Mouse (Mus musculus) heart, adult 18-20 months (tissue): ENCODE data around the gene Olfr1431. TPM values are rescaled to one million over a fixed set of nuclear protein-coding genes. Genes with fewer than 3 reads are reported as not detected.
"Not testable (repeated sequence)": the region's sequence is repeated elsewhere in the genome, so short reads cannot be mapped to it uniquely, and the experiment has no call there.

Experiments used
- DNase-seq, 2 experiments: peaks; one replicate each; pipeline ENCODE4 v3.0.0; 2021 to 2022; ENCODE audit warnings: mixed read lengths in 1 of 2
- long read RNA-seq, 2 experiments: library from polyadenylated mRNA; stranded (forward); transcript quantifications; one replicate each; pipeline ENCODE4 v2.0.0; 2021
- total RNA-seq, 2 experiments: library from RNA; stranded (reverse); gene quantifications; 2 replicates each; pipeline ENCODE4 v1.2.3; 2021

Gene Olfr1431
- total RNA-seq: not detected
- long read RNA-seq, experiment 1: 0 reads
- long read RNA-seq, experiment 2: 0 reads

DNA sequence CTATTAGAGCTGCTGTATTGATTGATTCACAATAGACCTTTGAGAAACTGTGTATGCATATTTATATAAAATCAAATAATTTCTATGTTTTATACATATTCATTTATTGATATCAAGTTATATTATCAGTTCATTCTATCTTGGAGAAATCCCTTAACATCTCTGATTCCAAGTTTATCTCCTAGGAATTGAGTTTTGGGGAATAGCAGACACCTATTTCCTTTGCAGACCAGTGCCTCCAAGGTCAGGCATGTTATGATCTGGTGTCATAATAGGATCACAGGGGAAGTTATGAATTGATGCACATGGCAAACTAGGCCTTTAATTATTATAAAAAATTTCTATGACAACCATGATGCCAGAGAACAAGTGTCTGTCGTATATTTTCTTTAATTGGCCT lies at the start of gene Olfr1431:
TSS of gene Olfr1431 (plus strand) at position 301 of the 400 bp plus-strand sequence.
- DNase-seq: no peak

DNA sequence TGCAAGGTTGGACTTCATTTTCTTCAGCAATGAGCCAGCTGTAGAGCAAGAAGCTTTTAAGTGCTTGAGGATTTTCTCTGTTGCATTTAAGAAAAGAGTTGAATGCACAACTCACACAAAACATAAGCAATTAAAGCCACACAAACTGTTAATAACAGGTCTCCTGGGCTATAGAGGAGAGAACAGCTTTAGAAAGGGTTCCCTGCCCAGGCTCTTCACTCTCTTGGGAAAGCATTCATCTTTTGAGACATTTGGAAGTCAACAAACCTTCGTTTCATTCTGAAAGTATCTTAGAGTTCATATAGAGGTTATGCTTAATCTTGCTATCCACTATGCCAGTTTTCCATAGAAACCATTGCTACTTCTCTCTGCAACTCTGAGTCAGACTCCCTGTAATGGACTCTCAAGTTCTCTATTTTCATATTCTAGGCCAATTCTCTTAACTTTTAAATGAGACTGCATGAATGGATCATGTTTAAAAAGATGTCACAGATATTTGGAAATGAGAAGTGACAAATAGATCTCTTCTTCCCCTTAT lies 30.3 kb upstream of the Olfr1431 start, which contains the start of gene Olfr1555-ps1:
TSS of gene Olfr1555-ps1 (minus strand) at position 51 of the 538 bp plus-strand sequence.
- not testable (repeated sequence) for DNase-seq

DNA sequence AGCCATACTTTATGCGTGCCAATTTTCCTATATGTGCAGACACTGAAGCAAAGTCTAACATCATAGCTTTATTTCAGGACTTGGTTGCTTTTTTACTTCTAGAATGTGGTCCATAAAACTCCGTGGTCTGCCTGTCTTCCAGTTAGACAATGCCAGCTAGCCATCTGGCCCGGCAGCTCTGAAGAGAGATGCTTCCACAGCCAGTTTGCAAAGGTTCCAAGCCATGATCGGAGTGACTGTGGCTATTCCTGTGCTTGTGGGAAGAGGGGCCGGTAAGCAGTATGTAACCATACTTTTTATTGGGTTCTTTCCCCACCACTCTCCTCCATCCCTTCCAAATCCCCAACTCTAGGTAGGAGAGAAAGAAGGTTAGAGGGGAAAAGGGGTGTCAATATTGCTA lies 25.0 kb upstream of the Olfr1431 start:
- not testable (repeated sequence) for DNase-seq

DNA sequence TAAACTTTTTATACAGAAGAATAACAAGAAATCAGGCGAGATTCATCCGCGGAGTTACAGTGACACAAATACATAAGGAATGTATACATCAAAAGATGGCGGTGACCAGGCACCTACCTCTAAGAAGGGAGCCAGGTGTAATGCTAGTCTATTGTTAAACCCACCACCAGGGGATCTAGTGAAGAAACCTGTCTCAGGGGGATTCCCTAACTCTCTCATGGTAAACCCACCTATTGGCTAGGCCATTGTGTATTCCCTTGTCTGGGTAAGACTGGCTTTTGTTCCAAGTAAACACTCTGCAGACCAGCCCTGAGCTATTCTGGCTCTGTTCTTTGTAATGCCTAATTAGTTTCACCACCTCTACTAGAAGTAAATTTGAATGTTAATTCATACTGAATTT lies 1.4 kb upstream of the Olfr1431 start:
- not testable (repeated sequence) for DNase-seq

DNA sequence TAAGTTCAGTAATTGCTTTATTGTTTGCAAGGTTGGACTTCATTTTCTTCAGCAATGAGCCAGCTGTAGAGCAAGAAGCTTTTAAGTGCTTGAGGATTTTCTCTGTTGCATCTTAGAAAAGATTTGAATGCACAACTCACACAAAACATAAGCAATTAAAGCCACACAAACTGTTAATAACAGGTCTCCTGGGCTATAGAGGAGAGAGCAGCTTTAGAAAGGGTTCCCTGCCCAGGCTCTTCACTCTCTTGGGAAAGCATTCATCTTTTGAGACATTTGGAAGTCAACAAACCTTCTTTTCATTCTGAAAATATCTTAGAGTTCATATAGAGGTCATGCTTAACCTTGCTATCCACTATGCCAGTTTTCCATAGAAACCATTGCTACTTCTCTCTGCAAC lies 32.1 kb downstream of the Olfr1431 start, which contains the start of gene Olfr1432:
TSS of gene Olfr1432 (minus strand) at position 101 of the 400 bp plus-strand sequence.
- DNase-seq: not testable (repeated sequence)

DNA sequence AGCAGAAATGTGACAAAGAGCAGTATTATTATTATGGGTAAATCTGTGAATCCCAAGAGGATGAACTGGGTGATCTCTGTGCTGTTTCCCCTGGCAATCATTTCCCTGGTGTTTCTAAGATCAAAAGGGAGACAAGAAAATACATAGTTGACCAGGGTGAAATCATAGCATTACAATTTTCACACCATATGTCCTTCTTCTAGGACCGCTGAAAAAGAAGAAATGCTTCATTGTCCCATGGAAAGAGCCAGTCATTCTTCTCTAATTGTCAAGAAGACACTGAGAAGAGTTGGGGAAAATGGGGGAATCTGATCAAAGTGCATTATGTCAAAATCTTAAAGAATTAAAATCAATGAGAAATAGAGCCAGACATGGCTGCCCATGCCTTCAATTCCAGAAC lies 41.1 kb downstream of the Olfr1431 start, which contains the start of gene Olfr262:
TSS of gene Olfr262 (minus strand) at position 101 of the 400 bp plus-strand sequence.
- no peak for DNase-seq

DNA sequence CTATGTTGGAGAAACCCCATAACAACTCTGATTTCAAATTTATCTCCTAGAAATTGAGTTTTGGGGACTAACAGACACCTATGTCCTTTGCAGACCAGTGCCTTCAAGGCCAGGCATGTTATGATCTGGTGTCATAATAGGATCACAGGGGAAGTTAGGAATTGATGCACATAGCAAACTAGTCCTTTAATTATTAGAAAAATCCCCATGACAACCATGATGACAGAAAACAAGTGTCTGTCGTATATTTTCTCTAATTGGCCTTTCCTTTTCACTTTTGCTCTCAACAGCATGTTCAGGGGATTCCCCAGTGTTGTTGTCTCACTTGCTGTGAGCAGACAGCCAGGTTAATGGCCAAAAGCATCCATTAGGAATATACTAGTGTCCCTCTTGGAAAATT lies 60.3 kb downstream of the Olfr1431 start, which contains the start of gene Olfr235:
TSS of gene Olfr235 (plus strand) at position 301 of the 400 bp plus-strand sequence.
- DNase-seq: no peak

Other genes with a start within 250 kb of the Olfr1431 start
- 10 to 100 TPM; 97.2 to 99.2 TPM for gene Osbp, start 234.7 kb upstream of the Olfr1431 start, total RNA-seq
- gene Olfr1423, start 159.3 kb upstream of the Olfr1431 start, total RNA-seq: not detected
- not detected for gene Olfr1424, start 138.0 kb upstream of the Olfr1431 start, total RNA-seq
- gene Olfr1425, start 122.9 kb upstream of the Olfr1431 start, total RNA-seq: not detected
- gene Olfr1426, start 108.6 kb upstream of the Olfr1431 start, total RNA-seq: not detected
- gene Olfr1427, start 97.3 kb upstream of the Olfr1431 start, total RNA-seq: not detected
- not detected for gene Olfr1428, start 84.7 kb upstream of the Olfr1431 start, total RNA-seq
- gene Olfr76, start 77.4 kb upstream of the Olfr1431 start, total RNA-seq: not detected
- not detected for gene Olfr1555-ps1, start 30.5 kb upstream of the Olfr1431 start, total RNA-seq
- gene Olfr1432, start 32.0 kb downstream of the Olfr1431 start, total RNA-seq: not detected
- not detected for gene Olfr262, start 41.0 kb downstream of the Olfr1431 start, total RNA-seq
- gene Olfr235, start 60.4 kb downstream of the Olfr1431 start, total RNA-seq: not detected
- gene Olfr1434, start 79.2 kb downstream of the Olfr1431 start, total RNA-seq: not detected
- not detected for gene Olfr1436, start 98.5 kb downstream of the Olfr1431 start, total RNA-seq
- not detected for gene Olfr1437, start 124.5 kb downstream of the Olfr1431 start, total RNA-seq
- gene Olfr1438-ps1, start 135.3 kb downstream of the Olfr1431 start, total RNA-seq: not detected
- gene Olfr1440, start 186.6 kb downstream of the Olfr1431 start, total RNA-seq: not detected
- gene Olfr1441, start 216.8 kb downstream of the Olfr1431 start, total RNA-seq: not detected
- not detected for gene Pfpl, start 227.3 kb downstream of the Olfr1431 start, total RNA-seq